Mouse (Mus musculus): ENCODE results near the gene Cacna2d2. TPM values are rescaled to one million over a fixed set of nuclear protein-coding genes. Genes with fewer than 3 reads are reported as not detected.
"Not testable (repeated sequence)": the region's sequence is repeated elsewhere in the genome, so short reads cannot be mapped to it uniquely, and the experiment has no call there.

The Cacna2d2 gene
- total RNA-seq, 4 experiments from 2014 or later = 37.3 to 49.0 (median 44.8) TPM

GRCm38 (mm10) chr9:107553541-107554318 lies 154.3 kb downstream of the Cacna2d2 start:
- DNase-seq (ENCODE audit: low spot score in 2 of 2) = no peak

- peak; percentile 84 to 95 for DNase-seq (ENCODE audit: low spot score in 2 of 2)
Observed at GRCm38 (mm10) chr9:107554319-107554825, 155.0 kb downstream of the Cacna2d2 start.

- DNase-seq (ENCODE audit: low spot score in 2 of 2) = no peak
Observed at GRCm38 (mm10) chr9:107555031-107555457, 155.6 kb downstream of the Cacna2d2 start.

GRCm38 (mm10) chr9:107555701-107556100 lies 156.3 kb downstream of the Cacna2d2 start:
- DNase-seq (ENCODE audit: low spot score in 2 of 2) = no peak

GRCm38 (mm10) chr9:107556346-107556745 lies 156.9 kb downstream of the Cacna2d2 start:
- no peak for DNase-seq (ENCODE audit: low spot score in 2 of 2)

GRCm38 (mm10) chr9:107563029-107563581 lies 163.7 kb downstream of the Cacna2d2 start, which contains the start of gene Tusc2:
TSS of gene Tusc2 (plus strand) at chr9:107563255.
- DNase-seq (ENCODE audit: low spot score in 2 of 2) = peak; percentile 82 to 96

- not testable (repeated sequence) for DNase-seq (ENCODE audit: low spot score in 2 of 2)
Observed at GRCm38 (mm10) chr9:107565556-107565955, 166.1 kb downstream of the Cacna2d2 start.

GRCm38 (mm10) chr9:107566041-107566709 lies 166.8 kb downstream of the Cacna2d2 start:
- DNase-seq (ENCODE audit: low spot score in 2 of 2) = peak in 1 of 2 experiments; percentile 69

GRCm38 (mm10) chr9:107566855-107567254 lies 167.4 kb downstream of the Cacna2d2 start:
- DNase-seq (ENCODE audit: low spot score in 2 of 2) = no peak

GRCm38 (mm10) chr9:107567702-107568319 lies 168.4 kb downstream of the Cacna2d2 start, which contains the start of gene Hyal2:
TSS of gene Hyal2 (plus strand) at chr9:107567945.
- no peak for DNase-seq (ENCODE audit: low spot score in 2 of 2)

- DNase-seq (ENCODE audit: low spot score in 2 of 2) = peak; percentile 75 to 79
Observed at GRCm38 (mm10) chr9:107568331-107569261, 169.2 kb downstream of the Cacna2d2 start.

- DNase-seq (ENCODE audit: low spot score in 2 of 2) = no peak
Observed at GRCm38 (mm10) chr9:107569270-107569669, 169.9 kb downstream of the Cacna2d2 start.

GRCm38 (mm10) chr9:107570016-107570415 lies 170.6 kb downstream of the Cacna2d2 start:
- DNase-seq (ENCODE audit: low spot score in 2 of 2) = no peak

- no peak for DNase-seq (ENCODE audit: low spot score in 2 of 2)
Observed at GRCm38 (mm10) chr9:107570845-107571244, 171.4 kb downstream of the Cacna2d2 start.

- DNase-seq (ENCODE audit: low spot score in 2 of 2) = no peak
Observed at GRCm38 (mm10) chr9:107571534-107572326, 172.3 kb downstream of the Cacna2d2 start.

GRCm38 (mm10) chr9:107572327-107572662 lies 172.9 kb downstream of the Cacna2d2 start:
- no peak for DNase-seq (ENCODE audit: low spot score in 2 of 2)

- DNase-seq (ENCODE audit: low spot score in 2 of 2) = not testable (repeated sequence)
Observed at GRCm38 (mm10) chr9:107573774-107574173, 174.4 kb downstream of the Cacna2d2 start.

GRCm38 (mm10) chr9:107575579-107576356 lies 176.4 kb downstream of the Cacna2d2 start:
- no peak for DNase-seq (ENCODE audit: low spot score in 2 of 2)
